Mouse (Mus musculus) megakaryocyte-erythroid progenitor cell, adult 5-6 weeks (primary cell): ENCODE measurements around the gene Dnajc6. TPM values are rescaled to one million over a fixed set of nuclear protein-coding genes. Genes with fewer than 3 reads are reported as not detected.
A peak's percentile ranks its signal among the peaks of the same experiment; 100 is the strongest.

Experiments
- ATAC-seq: replicated peaks from 2 replicates; pipeline ENCODE4 v1.8.0; 2016; ENCODE audit warnings: mild to moderate bottlenecking, inconsistent platforms; ENCODE audit not compliant: severe bottlenecking, poor library complexity, low FRiP score, low TSS enrichment
- total RNA-seq, 2 experiments: library from RNA; stranded (forward) in 1 of 2; stranded (reverse) in 1 of 2; fragments of 200-1000, 215-1000 nt in 1 of 2; fragments of >200 nt in 1 of 2; fragmentation: Nextera tagmentation in 1 of 2; gene quantifications; 2 replicates each; pipeline ENCODE4 v1.2.3; 2014 to 2017

Dnajc6 gene
- total RNA-seq, 2 experiments from 2014 or later, result 35.5 to 40.8 TPM

GRCm38 (mm10) chr4:101560137-101560536, 63.7 kb downstream of the Dnajc6 start:
- no peak for ATAC-seq

GRCm38 (mm10) chr4:101562836-101563235, 66.4 kb downstream of the Dnajc6 start:
- ATAC-seq, result no peak

- ATAC-seq, result no peak
These were observed 67.2 kb downstream of the Dnajc6 start for GRCm38 (mm10) chr4:101563607-101564006.

- ATAC-seq, result no peak
These were observed 68.4 kb downstream of the Dnajc6 start for GRCm38 (mm10) chr4:101564746-101565417.

- no peak for ATAC-seq
These were observed 72.6 kb downstream of the Dnajc6 start for GRCm38 (mm10) chr4:101569076-101569475.

- ATAC-seq, result no peak
These were observed 75.7 kb downstream of the Dnajc6 start for GRCm38 (mm10) chr4:101572142-101572541.

GRCm38 (mm10) chr4:101575307-101575706, 78.9 kb downstream of the Dnajc6 start:
- ATAC-seq, result no peak

GRCm38 (mm10) chr4:101578720-101579119, 82.3 kb downstream of the Dnajc6 start:
- no peak for ATAC-seq

- no peak for ATAC-seq
These were observed 83.1 kb downstream of the Dnajc6 start for GRCm38 (mm10) chr4:101579517-101579916.

- ATAC-seq, result no peak
These were observed 84.7 kb downstream of the Dnajc6 start for GRCm38 (mm10) chr4:101581156-101581555.

GRCm38 (mm10) chr4:101582882-101583281, 86.4 kb downstream of the Dnajc6 start:
- no peak for ATAC-seq

GRCm38 (mm10) chr4:101584524-101585454, 88.3 kb downstream of the Dnajc6 start:
- no peak for ATAC-seq

- ATAC-seq, result peak; percentile 75
These were observed 89.2 kb downstream of the Dnajc6 start for GRCm38 (mm10) chr4:101585455-101586184.

GRCm38 (mm10) chr4:101588932-101589331, 92.5 kb downstream of the Dnajc6 start:
- ATAC-seq, result no peak

- no peak for ATAC-seq
These were observed 93.3 kb downstream of the Dnajc6 start for GRCm38 (mm10) chr4:101589771-101590170.

GRCm38 (mm10) chr4:101591400-101591799, 95.0 kb downstream of the Dnajc6 start:
- ATAC-seq, result peak; percentile 43; the same call in 1 of the 2 replicates

- ATAC-seq, result no peak
These were observed 96.0 kb downstream of the Dnajc6 start for GRCm38 (mm10) chr4:101592466-101592865.

- peak; percentile 88 for ATAC-seq
These were observed 105.3 kb downstream of the Dnajc6 start for GRCm38 (mm10) chr4:101601758-101602157.

GRCm38 (mm10) chr4:101603635-101604034, 107.2 kb downstream of the Dnajc6 start:
- 0 out of 2 replicates have a peak, but pooled peaks have one; percentile 37 for ATAC-seq

GRCm38 (mm10) chr4:101616520-101616919, 120.1 kb downstream of the Dnajc6 start:
- no peak for ATAC-seq
